Mouse (Mus musculus): ENCODE results near the gene Ywhah.

DNA sequence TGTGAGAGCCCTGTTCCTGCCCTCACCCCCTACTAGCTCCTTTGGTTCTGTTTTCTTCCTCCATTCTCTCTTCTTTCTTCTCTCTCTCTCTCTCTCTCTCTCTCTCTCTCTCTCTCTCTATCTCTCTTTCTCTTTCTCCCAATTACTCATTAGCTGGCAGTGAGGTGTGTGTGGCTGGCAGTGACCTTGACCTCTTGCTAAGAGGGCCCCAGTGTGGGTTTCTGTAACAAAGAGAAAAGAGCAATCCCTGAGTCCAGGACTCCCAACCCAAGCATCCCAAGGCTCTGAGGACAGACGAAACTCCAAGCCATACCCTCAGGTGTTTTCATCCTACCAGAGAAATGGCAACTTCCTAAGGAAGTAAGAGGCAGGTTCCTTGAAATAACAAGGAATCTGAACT, 4.5 kb upstream of the Ywhah start:
- TF ChIP-seq CTCF (IDR thresholded peaks at IDR 0.05; ENCODE audit: borderline replicate concordance, extremely low read depth, insufficient read depth, insufficient read length) (no peak), POLR2A (IDR thresholded peaks at IDR 0.05; ENCODE audit: borderline replicate concordance, extremely low read depth, insufficient read depth, insufficient read length, poor library complexity, severe bottlenecking) (no peak)

All from brain, embryonic 14.5 days (tissue).